Mouse (Mus musculus): ENCODE measurements around the gene Klrc3. TPM values are rescaled to one million over a fixed set of nuclear protein-coding genes. Genes with fewer than 3 reads are reported as not detected.

The Klrc3 gene
- polyA plus RNA-seq, 1 experiment from 2014 or later, result not detected

Small RNA genes lying within 50 kb of the gene (microRNA-seq; reads per million reads assigned to microRNA genes)
- gene Mir680-1, result not detected

Other genes starting within 250 kb of the Klrc3 start
- gene Clec1b, start 246.0 kb downstream of the Klrc3 start, polyA plus RNA-seq (2016; fragmentation: Nextera tagmentation; extraction: Ambion mirVana), result 3.7 and 4.5 TPM in 2 replicates
- 0.10 TPM in 1 of 2 replicates, not detected in the other for gene Clec9a, start 234.5 kb downstream of the Klrc3 start, polyA plus RNA-seq (2016; fragmentation: Nextera tagmentation; extraction: Ambion mirVana)
- 1.3 and 1.7 TPM in 2 replicates for gene Clec1a, start 191.3 kb downstream of the Klrc3 start, polyA plus RNA-seq (2016; fragmentation: Nextera tagmentation; extraction: Ambion mirVana)
- not detected in 2 replicates for gene Olr1, start 136.2 kb downstream of the Klrc3 start, polyA plus RNA-seq (2016; fragmentation: Nextera tagmentation; extraction: Ambion mirVana)
- gene Tmem52b, start 130.8 kb downstream of the Klrc3 start, polyA plus RNA-seq (2016; fragmentation: Nextera tagmentation; extraction: Ambion mirVana), result not detected in 2 replicates
- gene Gabarapl1, start 110.2 kb downstream of the Klrc3 start, polyA plus RNA-seq (2016; fragmentation: Nextera tagmentation; extraction: Ambion mirVana), result 46.4 and 46.6 TPM in 2 replicates
- not detected in 2 replicates for gene Klre1, start 65.4 kb downstream of the Klrc3 start, polyA plus RNA-seq (2016; fragmentation: Nextera tagmentation; extraction: Ambion mirVana)
- gene Klrd1, start 51.6 kb downstream of the Klrc3 start, polyA plus RNA-seq (2016; fragmentation: Nextera tagmentation; extraction: Ambion mirVana), result not detected in 2 replicates
- gene Klrk1, start 19.5 kb downstream of the Klrc3 start, polyA plus RNA-seq (2016; fragmentation: Nextera tagmentation; extraction: Ambion mirVana), result not detected in 2 replicates
- not detected in 2 replicates for gene Klrc2, start 17.4 kb upstream of the Klrc3 start, polyA plus RNA-seq (2016; fragmentation: Nextera tagmentation; extraction: Ambion mirVana)
- gene Klrc1, start 35.6 kb upstream of the Klrc3 start, polyA plus RNA-seq (2016; fragmentation: Nextera tagmentation; extraction: Ambion mirVana), result not detected in 2 replicates
- gene Klri1, start 73.8 kb upstream of the Klrc3 start, polyA plus RNA-seq (2016; fragmentation: Nextera tagmentation; extraction: Ambion mirVana), result not detected in 2 replicates
- not detected in 2 replicates for gene Klri2, start 97.1 kb upstream of the Klrc3 start, polyA plus RNA-seq (2016; fragmentation: Nextera tagmentation; extraction: Ambion mirVana)
- not detected in 2 replicates for gene Gm156, start 140.9 kb upstream of the Klrc3 start, polyA plus RNA-seq (2016; fragmentation: Nextera tagmentation; extraction: Ambion mirVana)
- not detected in 2 replicates for gene Gm17631, start 219.3 kb upstream of the Klrc3 start, polyA plus RNA-seq (2016; fragmentation: Nextera tagmentation; extraction: Ambion mirVana)
- gene Klra17, start 233.3 kb upstream of the Klrc3 start, polyA plus RNA-seq (2016; fragmentation: Nextera tagmentation; extraction: Ambion mirVana), result not detected in 2 replicates

Data from limb, embryonic 12.5 days (tissue).